Mouse (Mus musculus) G1E (cell line): ENCODE results near the gene Slc16a1.
A peak's percentile ranks its signal among the peaks of the same experiment; 100 is the strongest.

Experiments
- CTCF ChIP-seq: IDR thresholded peaks from 2 replicates; pipeline ENCODE4 v1.5.1; 2012; ENCODE audit warnings: low read depth, low read length, inconsistent platforms, mixed read lengths
- GATA1 ChIP-seq: IDR thresholded peaks from 2 replicates; pipeline ENCODE4 v1.6.1; 2012; ENCODE audit warnings: borderline replicate concordance, low read length, inconsistent platforms, mixed read lengths
- POLR2AphosphoS5 ChIP-seq: IDR thresholded peaks from 2 replicates; pipeline ENCODE4 v1.6.1; 2012; ENCODE audit warnings: low read depth, low read length, inconsistent platforms; ENCODE audit not compliant: insufficient replicate concordance

- TF ChIP-seq CTCF: peak; percentile 66
- no peak for TF ChIP-seq POLR2AphosphoS5
- no peak for TF ChIP-seq GATA1
These were observed 62.4 kb downstream of the Slc16a1 start for GRCm38 (mm10) chr3:104700751-104701335.
